Mouse (Mus musculus) heart, embryonic 15.5 days (tissue): ENCODE data around the gene Cd151. TPM values are rescaled to one million over a fixed set of nuclear protein-coding genes. Genes with fewer than 3 reads are reported as not detected.

ENCODE experiments used
- ATAC-seq: fragments of 200-750 bp; cut with Nextera tagmentation; replicated peaks from 2 replicates; pipeline ENCODE4 v1.8.0; 2017; ENCODE audit warnings: low read depth, moderate TSS enrichment; ENCODE audit not compliant: insufficient number of reproducible peaks, insufficient read depth, low FRiP score
- H3K27ac ChIP-seq: fragments of 300-500 bp; sonication (generic); 2 replicates; pipeline ENCODE4 v1.5.1; 2015; ENCODE audit warnings: mild to moderate bottlenecking, inconsistent platforms
- H3K27me3 ChIP-seq: fragments of 300-500 bp; sonication (generic); 2 replicates; pipeline ENCODE4 v1.6.1; 2015; ENCODE audit warnings: inconsistent platforms
- H3K36me3 ChIP-seq: fragments of 300-500 bp; sonication (generic); 2 replicates; pipeline ENCODE4 v1.6.1; 2015; ENCODE audit warnings: mild to moderate bottlenecking, inconsistent platforms
- H3K4me1 ChIP-seq: fragments of 300-500 bp; sonication (generic); replicated peaks from 2 replicates; pipeline ENCODE4 v1.6.1; 2015; ENCODE audit warnings: inconsistent platforms
- H3K4me2 ChIP-seq: fragments of 300-500 bp; sonication (generic); 2 replicates; pipeline ENCODE4 v1.6.1; 2015; ENCODE audit warnings: inconsistent platforms, mild to moderate bottlenecking, moderate library complexity
- H3K4me3 ChIP-seq: fragments of 300-500 bp; sonication (generic); 2 replicates; pipeline ENCODE4 v1.5.1; 2015; ENCODE audit warnings: mild to moderate bottlenecking, inconsistent platforms
- H3K9ac ChIP-seq: fragments of 300-500 bp; sonication (generic); 2 replicates; pipeline ENCODE4 v1.6.1; 2015; ENCODE audit warnings: mild to moderate bottlenecking, inconsistent platforms
- H3K9me3 ChIP-seq: fragments of 300-500 bp; sonication (generic); replicated peaks from 2 replicates; pipeline ENCODE4 v1.6.1; 2016; ENCODE audit warnings: inconsistent platforms
- WGBS: fragments of 180-500 bp; shearing (Covaris S2); methylation state at CpG from one replicate; pipeline ENCODE4 v1.1.7; 2015; ENCODE audit warnings: mixed read lengths; 5-methylcytosine and 5-hydroxymethylcytosine counted together
- polyA plus RNA-seq: library from polyadenylated mRNA; unstranded; fragments of >200 nt; fragmentation: Nextera tagmentation; extraction: Ambion mirVana; gene quantifications from 2 replicates; pipeline ENCODE4 v1.2.1, GENCODE M21; 2015

The Cd151 gene
- 28.7 and 35.2 TPM in 2 replicates for polyA plus RNA-seq

DNA sequence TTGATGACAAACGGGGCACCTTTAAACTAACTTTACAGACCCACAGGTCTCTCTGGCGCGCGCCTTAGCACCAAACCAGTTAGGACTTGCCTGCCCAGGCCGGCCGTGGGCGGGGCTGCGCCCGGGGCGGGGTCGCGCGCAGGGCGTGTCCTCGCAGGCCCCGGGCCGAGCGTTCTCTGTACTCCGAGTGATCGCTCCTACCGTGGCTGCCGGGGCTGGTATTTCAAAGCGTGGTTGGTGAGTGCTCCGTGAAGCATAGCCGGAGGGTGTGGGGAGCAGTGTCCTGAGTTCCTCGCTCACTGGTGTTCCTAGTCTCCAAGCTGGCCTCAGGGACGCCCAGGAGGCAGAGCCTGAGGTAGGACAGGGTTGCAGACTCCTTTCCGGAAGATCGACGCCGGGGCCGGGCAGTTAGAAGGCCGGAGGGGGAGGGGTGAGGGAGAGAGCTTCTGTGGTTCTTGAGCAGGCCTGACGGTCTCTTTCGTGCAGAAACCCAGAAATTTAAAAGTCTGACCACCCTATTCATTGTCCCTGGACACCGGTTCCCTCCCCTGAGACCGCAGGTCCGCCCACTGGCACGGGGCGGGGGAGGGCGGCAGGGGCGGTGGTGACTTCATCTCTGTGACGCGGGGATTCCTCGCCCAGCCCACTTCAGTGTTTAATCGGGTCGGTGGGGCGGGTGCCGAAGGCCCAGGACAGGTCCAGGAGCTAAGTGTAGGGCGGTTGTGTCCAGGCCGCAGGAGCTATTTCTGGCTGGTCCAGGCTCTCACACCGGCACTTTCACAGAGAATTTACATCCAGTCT lies at the start of gene Cd151:
TSS of gene Cd151 (plus strand) at position 163 of the 801 bp plus-strand sequence.
- WGBS = under 1% methylated on average over 52 of the region's 52 CpGs
- H3K4me2 ChIP-seq = peak within 1 kb of the TSS; percentile 91
- peaks cover 58% of the 10 kb centered on the region for H3K4me1 ChIP-seq
- ATAC-seq = peak; percentile 80
- peak within 1 kb of the TSS; percentile 69 for H3K4me3 ChIP-seq
- no peaks in the 10 kb centered on the region for H3K9me3 ChIP-seq
- peak within 1 kb of the TSS; percentile 85 for H3K9ac ChIP-seq
- H3K27me3 ChIP-seq = peaks cover 34% of the 10 kb centered on the region
- H3K36me3 ChIP-seq = peaks cover 27% of the 10 kb centered on the region
- H3K27ac ChIP-seq = peak within 1 kb of the TSS; percentile 96

GRCm38 (mm10) chr7:141417731-141418681 lies 49.2 kb upstream of the Cd151 start:
- Histone ChIP-seq H3K4me3 (no peak overlapping the region), H3K9ac (no peak overlapping the region), H3K27me3 (no peaks in the 10 kb centered on the region), H3K9me3 (no peaks in the 10 kb centered on the region), H3K27ac (no peak overlapping the region), H3K4me2 (no peak overlapping the region), H3K36me3 (no peaks in the 10 kb centered on the region), H3K4me1 (peaks cover 8% of the 10 kb centered on the region)
- no peak for ATAC-seq
- 64% methylated on average over 8 of the region's 8 CpGs for WGBS

- Histone ChIP-seq H3K4me1 (peaks cover 4% of the 10 kb centered on the region), H3K9me3 (no peaks in the 10 kb centered on the region), H3K27ac (no peak overlapping the region), H3K36me3 (no peaks in the 10 kb centered on the region), H3K9ac (no peak overlapping the region), H3K27me3 (no peaks in the 10 kb centered on the region), H3K4me2 (no peak overlapping the region), H3K4me3 (no peak overlapping the region)
- ATAC-seq = no peak
- 59% methylated on average over 7 of the region's 7 CpGs for WGBS
These were observed 48.2 kb upstream of the Cd151 start for GRCm38 (mm10) chr7:141418970-141419369.

GRCm38 (mm10) chr7:141420030-141420702 lies 47.0 kb upstream of the Cd151 start:
- no peak for ATAC-seq
- Histone ChIP-seq H3K27me3 (no peaks in the 10 kb centered on the region), H3K9ac (no peak overlapping the region), H3K4me3 (no peak overlapping the region), H3K4me2 (no peak overlapping the region), H3K36me3 (no peaks in the 10 kb centered on the region), H3K9me3 (no peaks in the 10 kb centered on the region), H3K4me1 (no peaks in the 10 kb centered on the region), H3K27ac (no peak overlapping the region)
- WGBS = 72% methylated on average over 9 of the region's 9 CpGs

- no peak overlapping the region for H3K4me3 ChIP-seq
- 48% methylated on average over 4 of the region's 4 CpGs for WGBS
- no peak overlapping the region for H3K4me2 ChIP-seq
- H3K9me3 ChIP-seq = no peaks in the 10 kb centered on the region
- no peaks in the 10 kb centered on the region for H3K36me3 ChIP-seq
- H3K27ac ChIP-seq = no peak overlapping the region
- H3K27me3 ChIP-seq = no peaks in the 10 kb centered on the region
- no peak for ATAC-seq
- H3K9ac ChIP-seq = no peak overlapping the region
- peaks cover 7% of the 10 kb centered on the region; the same call in 1 of the 2 replicates for H3K4me1 ChIP-seq
These were observed 43.4 kb upstream of the Cd151 start for GRCm38 (mm10) chr7:141423811-141424210.

- Histone ChIP-seq H3K9me3 (no peaks in the 10 kb centered on the region), H3K4me1 (peaks cover 24% of the 10 kb centered on the region), H3K9ac (no peak overlapping the region), H3K27me3 (no peaks in the 10 kb centered on the region), H3K27ac (no peak overlapping the region), H3K4me2 (no peak overlapping the region), H3K36me3 (no peaks in the 10 kb centered on the region; the same call in none of the 2 replicates), H3K4me3 (no peak overlapping the region)
- no peak for ATAC-seq
- WGBS = 75% methylated on average over 12 of the region's 12 CpGs
These were observed 40.1 kb upstream of the Cd151 start for GRCm38 (mm10) chr7:141426948-141427730.

GRCm38 (mm10) chr7:141428701-141429100 lies 38.5 kb upstream of the Cd151 start:
- no peak overlapping the region for H3K9ac ChIP-seq
- peaks cover 30% of the 10 kb centered on the region for H3K4me1 ChIP-seq
- WGBS = 53% methylated on average over 5 of the region's 5 CpGs
- H3K36me3 ChIP-seq = peaks cover 8% of the 10 kb centered on the region
- ATAC-seq = no peak
- H3K27ac ChIP-seq = no peak overlapping the region
- H3K4me3 ChIP-seq = peak overlapping the region; percentile 29
- H3K27me3 ChIP-seq = no peaks in the 10 kb centered on the region
- peak overlapping the region; percentile 54 for H3K4me2 ChIP-seq
- no peaks in the 10 kb centered on the region for H3K9me3 ChIP-seq

DNA sequence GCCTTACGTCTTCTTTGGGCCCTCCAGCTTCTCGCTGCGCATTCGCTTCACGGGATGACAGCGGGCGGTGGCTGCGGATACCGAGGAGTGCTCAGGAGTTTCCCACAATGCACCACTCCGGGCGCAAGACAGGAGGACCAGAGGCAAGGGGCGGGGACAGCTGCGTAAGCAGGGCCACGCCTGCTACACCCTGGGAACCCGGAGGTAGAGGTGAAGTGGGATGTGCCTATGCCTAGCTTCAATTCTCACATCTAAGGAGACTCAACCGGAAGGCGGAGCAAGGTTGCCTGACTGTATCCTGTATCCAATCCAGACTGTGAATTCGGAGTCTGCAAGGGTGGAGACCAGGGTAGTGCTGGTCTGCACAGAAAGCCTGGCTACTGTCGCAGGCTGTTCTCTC lies 37.9 kb upstream of the Cd151 start, which contains the start of gene Cend1:
TSS of gene Cend1 (minus strand) at position 182 of the 400 bp plus-strand sequence.
- 0 out of 2 replicates have a peak within 1 kb of the TSS, but pooled peaks have one; percentile 27 for H3K9ac ChIP-seq
- peaks cover 8% of the 10 kb centered on the region for H3K36me3 ChIP-seq
- ATAC-seq = no peak; the same call in 1 of the 2 replicates
- H3K9me3 ChIP-seq = no peaks in the 10 kb centered on the region
- peak within 1 kb of the TSS; percentile 55 for H3K27ac ChIP-seq
- WGBS = 3% methylated on average over 19 of the region's 19 CpGs
- H3K4me1 ChIP-seq = peaks cover 36% of the 10 kb centered on the region
- no peaks in the 10 kb centered on the region for H3K27me3 ChIP-seq
- H3K4me3 ChIP-seq = peak within 1 kb of the TSS; percentile 29
- H3K4me2 ChIP-seq = peak within 1 kb of the TSS; percentile 54

GRCm38 (mm10) chr7:141429840-141430584 lies 37.2 kb upstream of the Cd151 start:
- ATAC-seq = 0 out of 2 replicates have a peak, but pooled peaks have one; percentile 21
- Histone ChIP-seq H3K9ac (0 out of 2 replicates have a peak overlapping the region, but pooled peaks have one; percentile 27), H3K9me3 (no peaks in the 10 kb centered on the region), H3K27ac (peak overlapping the region; percentile 55), H3K4me3 (peak overlapping the region; percentile 29; the same call in 1 of the 2 replicates), H3K27me3 (no peaks in the 10 kb centered on the region), H3K4me2 (peak overlapping the region; percentile 54; the same call in 1 of the 2 replicates), H3K4me1 (peaks cover 43% of the 10 kb centered on the region), H3K36me3 (peaks cover 8% of the 10 kb centered on the region)
- WGBS = 45% methylated on average over 9 of the region's 9 CpGs
